Mouse (Mus musculus) kidney, embryonic 16.5 days (tissue): ENCODE measurements at regions not wholly inside any gene's neighbourhood (a gene's known extent, or its start where the extent isn't known, plus 50 kb on each side); places are given as distances from the start of the nearest gene placed in this dataset.

Experiments
- ATAC-seq: fragments of 200-750 bp; cut with Nextera tagmentation; 2 replicates; pipeline ENCODE4 v1.8.0; 2017; ENCODE audit warnings: moderate TSS enrichment; ENCODE audit not compliant: low FRiP score, low TSS enrichment
- H3K27ac ChIP-seq: fragments of 300-500 bp; sonication (generic); 2 replicates; pipeline ENCODE4 v1.5.1; 2014; ENCODE audit warnings: low read length
- H3K27me3 ChIP-seq: fragments of 300-500 bp; sonication (generic); 2 replicates; pipeline ENCODE4 v1.6.1; 2014; ENCODE audit warnings: low read length, control low read depth, mixed read lengths; ENCODE audit not compliant: insufficient read depth
- H3K36me3 ChIP-seq: fragments of 300-500 bp; sonication (generic); 2 replicates; pipeline ENCODE4 v1.6.1; 2014; ENCODE audit warnings: low read length, control low read depth, mixed read lengths; ENCODE audit not compliant: insufficient read depth
- H3K4me1 ChIP-seq: fragments of 300-500 bp; sonication (generic); 2 replicates; pipeline ENCODE4 v1.6.1; 2014; ENCODE audit warnings: low read length, control low read depth, mixed read lengths; ENCODE audit not compliant: insufficient read depth
- H3K4me2 ChIP-seq: fragments of 300-500 bp; sonication (generic); replicated peaks from 2 replicates; pipeline ENCODE4 v1.6.1; 2014; ENCODE audit warnings: low read depth, low read length
- H3K4me3 ChIP-seq: fragments of 300-500 bp; sonication (generic); 2 replicates; pipeline ENCODE4 v1.5.1; 2014; ENCODE audit warnings: mild to moderate bottlenecking, low read length
- H3K9ac ChIP-seq: fragments of 300-500 bp; sonication (generic); replicated peaks from 2 replicates; pipeline ENCODE4 v1.6.1; 2014; ENCODE audit warnings: low read length
- H3K9me3 ChIP-seq: fragments of 300-500 bp; sonication (generic); 2 replicates; pipeline ENCODE4 v1.6.1; 2016; ENCODE audit warnings: low read length, control low read depth
- WGBS: fragments of 180-500 bp; shearing (Covaris S2); extraction: QIAGEN DNeasy Blood & Tissue Kit; methylation state at CpG from one replicate; pipeline ENCODE4 v1.1.7; 2014; 5-methylcytosine and 5-hydroxymethylcytosine counted together

DNA sequence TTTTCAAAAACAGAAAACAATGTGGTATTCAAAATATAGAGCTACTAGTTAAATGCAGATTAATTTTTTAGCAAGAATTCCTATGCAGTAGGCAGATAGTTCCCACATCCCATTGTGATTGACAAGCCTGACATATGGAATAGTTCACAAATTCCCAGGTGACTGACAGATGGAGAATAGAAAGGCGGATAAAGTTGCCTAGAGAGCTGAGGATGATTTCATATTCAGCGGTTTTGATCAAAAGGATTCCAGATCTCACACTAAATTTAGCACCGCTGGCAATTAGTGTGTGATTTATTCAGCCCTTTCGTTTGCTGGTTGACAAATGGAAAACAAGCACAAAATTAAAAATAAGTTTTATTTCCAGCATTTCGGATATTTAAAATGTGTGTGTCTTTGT lies 714.0 kb upstream of the Pou3f3 start:
- no peaks in the 10 kb centered on the region for H3K36me3 ChIP-seq
- H3K9ac ChIP-seq: no peak overlapping the region
- 85% methylated on average over 5 of the region's 5 CpGs for WGBS
- H3K27me3 ChIP-seq: no peaks in the 10 kb centered on the region
- H3K4me2 ChIP-seq: no peak overlapping the region
- no peak overlapping the region for H3K27ac ChIP-seq
- no peak overlapping the region for H3K4me3 ChIP-seq
- H3K4me1 ChIP-seq: no peaks in the 10 kb centered on the region
- no peaks in the 10 kb centered on the region for H3K9me3 ChIP-seq
- no peak for ATAC-seq

DNA sequence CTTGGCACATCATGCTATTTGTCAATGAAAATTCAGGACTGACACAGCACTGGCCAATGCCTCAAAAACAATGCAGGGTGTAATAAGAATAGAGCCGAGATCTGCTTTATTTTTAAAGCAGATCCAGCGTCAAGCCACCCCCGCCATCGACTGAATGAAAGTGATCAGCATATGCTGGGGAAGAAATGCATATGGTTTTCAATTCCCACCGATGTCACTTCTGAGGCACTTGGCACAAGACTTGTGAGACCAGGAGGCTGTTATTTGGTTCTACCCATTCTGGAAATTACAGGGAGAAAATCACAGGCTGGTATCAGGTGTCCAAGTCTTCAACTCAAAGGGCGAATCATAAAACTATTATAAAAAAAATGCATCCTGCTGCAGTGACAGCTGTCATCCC lies 689.3 kb upstream of the Pou3f3 start:
- 85% methylated on average over 6 of the region's 6 CpGs for WGBS
- Histone ChIP-seq H3K27ac (no peak overlapping the region), H3K36me3 (no peaks in the 10 kb centered on the region), H3K4me2 (no peak overlapping the region), H3K27me3 (no peaks in the 10 kb centered on the region), H3K9ac (no peak overlapping the region), H3K9me3 (no peaks in the 10 kb centered on the region), H3K4me3 (no peak overlapping the region), H3K4me1 (no peaks in the 10 kb centered on the region)
- no peak for ATAC-seq

DNA sequence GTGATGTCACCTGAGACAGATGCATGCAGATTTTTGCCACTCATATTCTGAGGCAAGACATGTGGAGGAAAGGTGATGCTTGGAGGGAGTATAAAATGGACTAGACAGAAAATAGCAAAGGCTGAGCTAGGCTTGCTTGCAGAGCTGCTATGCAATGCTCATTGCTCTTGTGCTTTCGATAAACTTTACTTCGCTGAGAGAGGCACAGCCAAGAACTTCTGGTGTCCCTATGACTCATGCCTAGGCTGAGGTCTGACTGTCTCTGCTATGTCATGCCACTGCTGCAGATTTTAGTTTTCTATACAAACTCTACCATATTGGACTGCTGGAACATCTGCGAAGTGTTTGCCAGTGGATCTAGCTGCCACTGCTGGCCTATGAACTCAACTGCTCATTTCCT lies 687.5 kb upstream of the Pou3f3 start:
- Histone ChIP-seq H3K9me3 (no peaks in the 10 kb centered on the region), H3K27me3 (no peaks in the 10 kb centered on the region), H3K9ac (no peak overlapping the region), H3K36me3 (no peaks in the 10 kb centered on the region), H3K4me1 (no peaks in the 10 kb centered on the region), H3K27ac (no peak overlapping the region), H3K4me2 (no peak overlapping the region), H3K4me3 (no peak overlapping the region)
- no peak for ATAC-seq
- 90% methylated on average over 3 of the region's 3 CpGs for WGBS

DNA sequence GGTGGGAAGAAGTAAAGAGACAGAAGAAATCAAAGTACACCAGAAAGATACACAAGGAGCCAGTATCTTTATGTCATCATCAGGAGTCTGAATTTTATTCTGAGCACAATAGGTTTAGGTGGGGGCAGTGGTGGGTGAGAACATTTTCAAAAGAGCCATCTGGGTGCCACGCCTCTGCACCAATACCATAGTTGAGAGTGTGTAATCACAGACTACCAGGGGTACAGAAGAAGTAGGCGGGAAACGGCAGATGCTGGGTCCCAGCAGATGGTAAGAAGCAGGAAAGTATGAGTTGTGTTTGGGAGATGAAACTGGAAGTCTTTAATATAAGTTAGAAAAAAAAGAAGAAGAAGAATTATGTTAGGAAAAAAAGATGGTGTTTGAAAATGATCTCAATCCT lies 682.7 kb upstream of the Pou3f3 start:
- no peak overlapping the region for H3K9ac ChIP-seq
- no peaks in the 10 kb centered on the region for H3K36me3 ChIP-seq
- 90% methylated on average over 3 of the region's 3 CpGs for WGBS
- H3K4me2 ChIP-seq: no peak overlapping the region
- ATAC-seq: no peak
- no peaks in the 10 kb centered on the region for H3K27me3 ChIP-seq
- H3K4me1 ChIP-seq: no peaks in the 10 kb centered on the region
- no peaks in the 10 kb centered on the region for H3K9me3 ChIP-seq
- no peak overlapping the region for H3K4me3 ChIP-seq
- no peak overlapping the region for H3K27ac ChIP-seq

DNA sequence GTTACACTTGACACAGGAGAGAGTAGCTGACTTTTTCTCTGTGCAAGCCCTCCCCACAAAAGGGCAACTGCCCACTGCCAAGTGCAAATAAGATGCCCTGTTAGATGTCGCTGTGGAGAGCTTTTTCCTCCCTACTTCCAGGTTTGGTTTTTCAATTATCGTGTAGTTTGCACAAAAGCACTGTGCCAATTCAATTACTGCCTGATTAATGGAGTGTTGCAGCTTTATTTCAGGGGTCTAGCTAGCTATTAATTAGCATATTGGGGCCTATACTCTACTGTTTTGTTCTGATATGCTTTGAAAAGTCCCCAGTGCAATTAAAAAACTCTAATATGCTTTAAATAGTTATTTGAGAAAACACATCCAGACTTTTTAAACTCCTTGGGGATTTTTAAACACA lies 676.6 kb upstream of the Pou3f3 start:
- 28% methylated on average over 2 of the region's 2 CpGs for WGBS
- H3K4me1 ChIP-seq: no peaks in the 10 kb centered on the region
- no peaks in the 10 kb centered on the region for H3K9me3 ChIP-seq
- no peak overlapping the region for H3K4me3 ChIP-seq
- no peak overlapping the region for H3K9ac ChIP-seq
- no peak overlapping the region for H3K27ac ChIP-seq
- no peak overlapping the region for H3K4me2 ChIP-seq
- no peaks in the 10 kb centered on the region for H3K36me3 ChIP-seq
- ATAC-seq: no peak
- H3K27me3 ChIP-seq: no peaks in the 10 kb centered on the region

DNA sequence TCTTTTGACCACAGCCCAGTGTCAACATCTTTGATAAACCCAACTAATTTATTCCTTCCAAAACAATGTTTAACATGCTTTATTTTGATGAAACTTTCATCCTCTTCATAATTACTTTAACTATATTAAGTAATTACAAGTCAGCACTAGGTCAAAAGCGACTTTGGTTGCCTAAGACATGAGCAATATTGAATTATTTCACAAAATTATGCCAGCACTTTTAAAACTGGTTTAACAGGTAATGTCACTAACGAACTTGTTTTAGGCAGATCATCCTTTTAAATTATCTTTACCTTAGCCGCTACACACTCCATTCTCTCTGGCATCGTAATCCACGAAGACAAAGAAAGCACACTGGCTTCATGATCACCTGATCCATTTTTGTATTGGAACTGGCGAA lies 669.8 kb upstream of the Pou3f3 start:
- ATAC-seq: no peak
- WGBS: 85% methylated on average over 6 of the region's 6 CpGs
- no peaks in the 10 kb centered on the region for H3K27me3 ChIP-seq
- H3K36me3 ChIP-seq: no peaks in the 10 kb centered on the region
- H3K4me2 ChIP-seq: no peak overlapping the region
- H3K9me3 ChIP-seq: no peaks in the 10 kb centered on the region
- no peak overlapping the region for H3K4me3 ChIP-seq
- H3K4me1 ChIP-seq: no peaks in the 10 kb centered on the region
- no peak overlapping the region for H3K9ac ChIP-seq
- H3K27ac ChIP-seq: no peak overlapping the region

DNA sequence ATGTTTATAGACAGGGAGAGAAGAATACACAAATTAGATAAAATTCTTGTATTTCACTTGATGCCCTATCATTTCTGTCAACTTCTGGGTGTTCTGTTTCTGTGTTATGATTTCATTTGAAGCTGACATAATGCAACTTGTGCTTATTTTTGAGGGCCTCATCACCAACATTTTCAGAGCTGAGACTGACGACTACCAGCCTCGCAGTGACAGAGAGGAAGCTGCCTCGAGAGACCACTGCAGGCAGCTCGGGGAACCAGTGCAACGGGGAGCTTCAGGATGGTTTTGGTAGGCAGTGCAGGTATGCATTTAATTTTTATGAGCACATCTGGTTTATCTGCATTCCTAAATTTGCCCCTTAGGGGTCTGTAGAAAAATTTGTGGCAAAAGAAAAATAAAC lies 669.1 kb upstream of the Pou3f3 start:
- no peaks in the 10 kb centered on the region for H3K27me3 ChIP-seq
- no peaks in the 10 kb centered on the region for H3K36me3 ChIP-seq
- no peak overlapping the region for H3K27ac ChIP-seq
- no peak overlapping the region for H3K4me3 ChIP-seq
- no peaks in the 10 kb centered on the region for H3K9me3 ChIP-seq
- no peak overlapping the region for H3K9ac ChIP-seq
- ATAC-seq: no peak
- H3K4me1 ChIP-seq: no peaks in the 10 kb centered on the region
- no peak overlapping the region for H3K4me2 ChIP-seq
- 71% methylated on average over 5 of the region's 5 CpGs for WGBS

DNA sequence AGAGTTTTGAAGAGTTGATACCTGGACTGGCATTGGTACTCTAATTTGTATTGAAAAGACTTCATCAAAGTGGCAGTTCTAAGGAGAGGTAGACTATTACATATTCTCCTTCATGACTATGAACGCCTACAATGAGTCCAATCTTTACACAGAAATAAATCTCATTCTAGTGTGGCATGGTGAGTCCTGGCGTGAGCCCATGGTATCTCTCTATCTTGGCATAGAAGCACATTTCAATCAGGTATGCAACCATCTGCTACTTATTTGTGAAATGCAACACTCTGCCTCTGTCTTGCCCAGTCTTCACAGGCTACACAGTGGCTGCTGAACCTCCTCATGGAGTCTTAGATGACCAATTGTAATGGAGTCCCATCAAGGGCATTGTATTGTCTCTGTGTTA lies 661.8 kb upstream of the Pou3f3 start:
- Histone ChIP-seq H3K27ac (no peak overlapping the region), H3K9ac (no peak overlapping the region), H3K36me3 (no peaks in the 10 kb centered on the region), H3K4me2 (no peak overlapping the region), H3K9me3 (no peaks in the 10 kb centered on the region), H3K4me3 (no peak overlapping the region), H3K27me3 (no peaks in the 10 kb centered on the region), H3K4me1 (no peaks in the 10 kb centered on the region)
- WGBS: 86% methylated on average over 2 of the region's 2 CpGs
- ATAC-seq: no peak

DNA sequence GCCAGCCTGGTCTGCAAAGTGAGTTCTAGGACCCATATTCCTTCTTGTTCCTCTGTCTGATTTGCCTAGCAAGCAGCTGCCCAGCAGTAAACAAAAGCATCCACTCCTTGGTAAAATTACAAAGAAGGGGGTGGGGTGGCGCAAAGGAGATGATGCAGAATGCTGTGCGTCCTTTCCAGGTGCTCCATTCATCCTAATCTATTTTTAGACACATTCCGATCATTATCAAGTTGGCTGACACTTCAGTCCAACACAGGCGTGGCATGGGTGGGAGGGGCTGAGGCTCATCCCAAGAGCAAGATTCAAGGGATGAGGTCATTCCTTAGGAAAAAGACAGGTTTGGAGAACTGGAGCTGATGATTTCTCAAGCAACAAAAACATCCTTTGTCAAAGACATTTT lies 660.2 kb upstream of the Pou3f3 start:
- no peaks in the 10 kb centered on the region for H3K27me3 ChIP-seq
- no peak overlapping the region for H3K27ac ChIP-seq
- no peaks in the 10 kb centered on the region for H3K4me1 ChIP-seq
- H3K36me3 ChIP-seq: no peaks in the 10 kb centered on the region
- no peaks in the 10 kb centered on the region for H3K9me3 ChIP-seq
- no peak overlapping the region for H3K4me2 ChIP-seq
- no peak for ATAC-seq
- WGBS: 81% methylated on average over 4 of the region's 4 CpGs
- no peak overlapping the region for H3K4me3 ChIP-seq
- no peak overlapping the region for H3K9ac ChIP-seq

DNA sequence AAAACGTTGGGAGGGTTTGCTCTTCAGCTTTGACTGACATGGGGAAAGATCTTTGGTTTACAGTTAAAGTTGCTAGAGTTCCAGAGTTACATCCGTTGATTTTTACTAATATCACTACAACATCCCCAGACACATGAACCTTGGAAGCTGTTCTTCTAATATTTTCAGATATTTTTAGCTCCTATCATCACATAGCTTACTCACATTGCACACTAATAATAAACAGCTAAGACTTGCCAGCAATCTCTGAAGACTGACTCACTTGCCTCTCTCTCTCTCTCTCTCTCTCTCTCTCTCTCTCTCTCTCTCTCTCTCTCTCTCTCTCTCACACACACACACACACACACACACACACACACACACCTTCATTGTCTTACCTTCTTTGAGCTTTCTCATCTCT lies 654.0 kb upstream of the Pou3f3 start:
- H3K9ac ChIP-seq: no peak overlapping the region
- no peak for ATAC-seq
- H3K36me3 ChIP-seq: no peaks in the 10 kb centered on the region
- no peak overlapping the region for H3K27ac ChIP-seq
- no peak overlapping the region for H3K4me2 ChIP-seq
- no peaks in the 10 kb centered on the region for H3K9me3 ChIP-seq
- H3K4me3 ChIP-seq: no peak overlapping the region
- 44% methylated on average over 2 of the region's 2 CpGs for WGBS
- no peaks in the 10 kb centered on the region for H3K4me1 ChIP-seq
- no peaks in the 10 kb centered on the region for H3K27me3 ChIP-seq

DNA sequence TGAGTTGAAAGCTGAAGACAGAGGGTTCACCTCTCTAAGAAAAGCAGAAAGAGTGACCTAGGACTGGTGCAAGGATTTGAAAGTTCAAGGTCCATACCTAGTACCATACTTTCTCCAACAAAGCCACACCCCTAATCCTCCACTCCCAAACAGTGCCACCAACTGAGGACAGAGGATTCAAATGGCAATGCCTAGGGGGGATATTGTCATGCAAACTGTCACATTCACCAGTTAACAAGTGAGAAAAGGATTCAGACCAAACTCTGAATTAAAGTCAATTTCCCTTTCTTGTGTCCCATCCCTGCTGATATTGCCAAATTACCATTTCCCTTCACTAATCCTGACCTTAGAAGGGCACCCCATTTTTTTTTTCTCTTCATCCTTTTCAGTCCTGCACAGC lies 637.1 kb upstream of the Pou3f3 start:
- Histone ChIP-seq H3K27me3 (no peaks in the 10 kb centered on the region), H3K27ac (no peak overlapping the region)
- ATAC-seq: no peak

More for the DNA sequence above, 637.1 kb upstream of the Pou3f3 start:
- Histone ChIP-seq H3K36me3 (no peaks in the 10 kb centered on the region), H3K9me3 (no peaks in the 10 kb centered on the region), H3K9ac (no peak overlapping the region), H3K4me1 (no peaks in the 10 kb centered on the region), H3K4me3 (no peak overlapping the region), H3K4me2 (no peak overlapping the region)
